Mouse (Mus musculus): ENCODE measurements around the gene Abcc3. TPM values are rescaled to one million over a fixed set of nuclear protein-coding genes. Genes with fewer than 3 reads are reported as not detected.

Gene Abcc3
- total RNA-seq (2021), result 1 to 10 TPM; 2.6 to 3.3 TPM
- long read RNA-seq, experiment 1, partial matches to known transcripts, result 0 of 1 reads
- long read RNA-seq, experiment 1, other reads (novel, unspliced or antisense), result 1 of 1 reads
- long read RNA-seq, experiment 2, full-length matches to known transcripts, result 1 of 2 reads
- long read RNA-seq, experiment 2, partial matches to known transcripts, result 1 of 2 reads
- long read RNA-seq, experiment 2, other reads (novel, unspliced or antisense), result 0 of 2 reads

DNA sequence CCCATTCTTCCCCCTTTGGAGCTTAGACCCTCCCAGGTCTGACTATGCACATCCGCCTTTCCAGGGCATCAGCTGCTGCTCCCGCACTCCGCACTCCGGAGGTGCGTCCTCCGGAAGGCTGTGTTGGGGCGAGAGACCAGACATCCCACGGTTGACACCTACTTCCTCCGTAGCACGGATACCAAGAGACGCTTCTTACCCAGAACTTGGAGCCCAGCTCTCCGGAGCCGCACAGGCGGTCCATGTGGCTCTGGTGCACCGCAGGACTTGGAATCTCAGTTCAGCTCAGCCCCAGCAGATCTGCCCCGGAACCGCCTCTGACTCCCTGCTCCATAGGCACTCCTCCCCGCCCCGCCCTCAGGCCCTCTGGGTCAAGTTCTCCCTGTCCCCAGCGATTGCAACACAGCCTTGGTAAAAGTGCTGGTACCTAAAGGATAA lies at the start of gene Abcc3:
Abcc3 (minus strand) TSS at position 326 of the 438 bp plus-strand sequence.
- intact Hi-C loops (cut with DNase I), result no loop called here
- peak; percentile 53 to 60 for DNase-seq

DNA sequence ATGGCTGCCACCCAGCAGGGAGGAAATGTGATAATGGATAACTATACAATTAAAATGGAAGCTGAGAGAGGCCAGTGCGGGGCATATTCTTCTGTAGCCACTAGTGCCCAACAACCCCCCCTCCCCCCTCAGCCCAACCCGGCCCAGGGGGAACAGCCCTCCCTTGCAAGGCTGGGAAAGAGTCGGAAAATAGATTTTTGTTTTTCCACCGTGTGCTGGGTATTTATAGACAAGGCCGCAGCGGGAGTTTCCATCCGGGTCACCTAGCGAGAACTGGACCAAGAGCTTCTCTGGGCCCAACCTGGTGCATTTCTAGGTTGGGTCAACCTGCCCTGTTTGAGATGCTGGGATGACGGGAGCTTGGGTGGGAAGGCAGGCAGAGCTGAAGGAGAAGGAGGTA lies 49.0 kb upstream of the Abcc3 start:
- no peak for DNase-seq
- intact Hi-C loops (cut with DNase I), result no loop called here

DNA sequence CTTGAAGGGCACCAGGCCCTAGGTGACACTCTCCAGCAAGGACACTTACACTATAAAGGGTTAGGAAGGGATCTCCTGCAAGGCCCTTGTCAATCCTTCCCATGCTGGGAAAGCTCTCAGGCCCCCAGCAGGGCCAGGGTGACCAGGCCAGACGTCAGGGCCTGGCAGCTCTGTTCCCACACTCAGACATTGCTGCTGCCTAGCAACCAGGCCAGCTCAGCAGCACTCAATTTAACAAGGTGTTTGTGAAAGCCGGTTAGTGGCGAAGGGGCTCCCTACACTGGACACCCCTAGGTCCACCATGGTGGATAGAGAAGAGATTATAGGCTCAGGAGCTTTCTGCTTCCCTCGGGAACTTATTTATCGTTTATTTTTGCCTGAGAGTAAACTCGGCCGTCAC lies 48.3 kb upstream of the Abcc3 start:
- no peak for DNase-seq
- intact Hi-C loops (cut with DNase I), result no loop called here

DNA sequence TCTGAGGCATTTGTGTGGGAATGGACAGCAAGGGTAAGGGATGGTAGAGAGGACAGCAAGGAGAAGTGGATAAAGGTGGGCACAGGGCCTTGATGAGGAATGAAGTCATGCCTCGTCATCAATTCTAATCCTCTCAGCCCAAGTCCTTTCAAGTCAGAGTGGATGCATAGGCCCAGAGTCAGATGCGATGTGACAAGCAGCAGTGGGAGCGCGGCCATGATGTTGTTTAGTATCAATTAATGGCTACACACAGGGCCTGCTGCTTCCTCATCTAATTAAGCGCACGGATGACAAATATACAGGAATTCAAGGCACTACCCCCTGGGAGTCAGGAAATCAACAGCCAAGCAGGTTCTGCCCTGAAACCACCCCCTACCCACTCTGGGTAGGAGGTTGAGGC lies 47.6 kb upstream of the Abcc3 start:
- intact Hi-C loops (cut with DNase I), result no loop called here
- no peak for DNase-seq

DNA sequence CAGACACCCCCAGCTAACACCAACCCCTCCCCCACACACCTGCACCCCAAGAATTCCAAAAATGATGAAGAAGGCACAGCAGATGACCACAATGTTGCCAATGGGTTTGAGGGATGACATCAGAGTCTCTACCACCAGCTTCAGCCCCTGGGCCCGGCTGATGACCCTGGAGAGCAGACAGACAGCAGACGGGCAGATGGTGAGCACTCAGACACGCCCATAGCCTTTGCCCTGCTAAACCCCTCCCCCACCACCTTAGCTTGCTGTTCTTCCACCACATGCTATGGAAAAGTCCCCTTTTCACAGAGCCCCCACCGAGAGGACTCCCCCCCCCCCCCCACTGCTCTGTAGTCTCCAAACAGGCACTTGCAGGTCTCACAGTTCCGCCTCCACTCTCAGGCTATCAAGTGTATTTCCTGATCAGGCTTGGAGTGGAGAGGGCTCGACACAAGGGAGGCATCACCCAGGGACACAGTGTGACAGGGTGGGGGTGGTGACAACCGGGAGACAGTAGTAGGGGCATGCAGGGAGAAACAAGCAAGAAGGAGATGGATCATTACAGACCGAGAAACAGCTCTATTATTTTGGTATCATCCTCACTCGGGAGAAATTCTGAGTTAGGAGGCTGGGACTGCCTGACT lies 36.3 kb upstream of the Abcc3 start:
- intact Hi-C loops (cut with DNase I), result no loop called here
- DNase-seq, result no peak

DNA sequence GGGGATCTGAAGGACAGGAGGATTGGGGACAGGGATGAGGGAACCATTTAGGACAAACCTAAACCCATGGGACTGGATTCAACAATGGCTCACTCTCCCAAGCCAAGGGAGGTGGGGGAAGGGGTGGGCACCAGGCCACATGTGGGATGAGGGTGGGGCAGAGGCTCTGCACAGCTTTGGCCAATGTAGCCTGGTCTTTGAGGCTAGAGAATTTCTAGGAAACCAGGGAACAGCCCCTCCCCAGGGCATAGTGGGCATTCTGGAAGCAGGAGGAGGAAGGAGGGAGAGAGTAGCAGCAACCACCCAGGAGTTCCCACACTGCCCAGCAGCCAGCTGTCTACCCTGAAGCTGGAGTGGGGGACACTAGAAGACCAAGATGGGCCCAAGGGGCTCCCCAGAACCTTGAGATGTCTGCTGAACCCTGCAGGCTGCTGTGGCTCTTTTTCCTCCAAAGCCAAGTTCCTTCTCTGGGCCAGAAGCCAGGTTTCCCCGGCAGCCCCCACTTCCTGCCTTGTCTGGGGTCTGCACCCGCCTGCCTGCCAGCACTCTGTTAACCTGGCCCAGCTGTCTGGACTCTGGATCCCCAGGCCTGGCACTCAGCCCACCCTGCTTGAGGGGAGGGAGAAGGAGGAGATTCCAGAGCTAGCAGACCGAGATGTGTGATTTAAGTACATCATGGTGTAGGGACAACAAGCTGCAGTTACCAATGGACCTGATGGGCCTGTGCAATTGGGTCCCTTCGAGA lies 35.5 kb upstream of the Abcc3 start:
- peak; percentile 81 to 90 for DNase-seq
- intact Hi-C loops (cut with DNase I), result no loop called here

GRCm38 (mm10) chr11:94425656-94426055 lies 32.9 kb upstream of the Abcc3 start:
- intact Hi-C loops (cut with DNase I), result no loop called here
- DNase-seq, result no peak

GRCm38 (mm10) chr11:94425215-94425614 lies 32.4 kb upstream of the Abcc3 start:
- DNase-seq, result no peak
- intact Hi-C loops (cut with DNase I), result no loop called here

DNA sequence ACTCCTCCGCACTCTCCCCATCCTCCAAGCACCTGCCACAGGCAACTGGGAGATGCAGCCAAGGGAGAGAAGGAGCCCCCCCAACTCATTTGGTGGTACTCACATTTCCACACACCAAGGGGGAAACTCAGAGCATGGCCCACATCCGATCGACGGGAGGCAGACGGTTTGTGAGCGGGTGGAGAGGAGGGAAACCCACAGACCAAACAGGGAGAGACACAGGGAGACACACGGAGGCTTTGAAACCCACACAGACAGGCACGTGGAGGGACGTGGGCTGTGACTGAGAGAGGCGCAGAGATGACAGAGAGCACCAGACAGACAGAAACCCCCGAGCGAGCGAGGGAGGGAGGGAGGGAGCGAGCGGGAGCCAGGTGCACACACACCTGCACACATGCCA lies 31.6 kb upstream of the Abcc3 start:
- no peak for DNase-seq
- intact Hi-C loops (cut with DNase I), result no loop called here

GRCm38 (mm10) chr11:94423855-94424254 lies 31.1 kb upstream of the Abcc3 start:
- intact Hi-C loops (cut with DNase I), result no loop called here
- DNase-seq, result no peak

GRCm38 (mm10) chr11:94420991-94421390 lies 28.2 kb upstream of the Abcc3 start:
- DNase-seq, result no peak
- intact Hi-C loops (cut with DNase I), result loop anchor here (1.0 kb wide), 1 partner anchor 65 kb away; the partner anchor contains the start of gene Spata20

DNA sequence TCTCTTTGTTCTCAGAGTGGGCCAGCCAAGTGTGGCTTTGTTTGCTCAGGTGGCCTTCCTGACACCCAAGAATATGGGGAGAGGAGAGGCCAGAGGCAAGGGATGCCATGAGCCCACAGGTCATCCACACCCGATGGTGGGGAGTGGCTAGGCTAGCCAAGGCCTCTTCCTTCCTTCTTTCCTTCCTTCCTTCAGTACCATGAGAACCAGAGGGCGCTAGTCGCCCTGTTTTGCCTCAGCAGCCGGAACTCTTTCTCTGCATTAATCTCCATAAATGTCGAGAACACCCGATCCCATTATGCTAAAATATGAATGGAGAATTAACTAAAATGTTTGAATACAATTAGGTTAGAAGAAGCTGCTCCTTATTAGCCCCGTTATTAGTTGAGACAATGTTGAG lies 27.5 kb upstream of the Abcc3 start:
- intact Hi-C loops (cut with DNase I), result loop anchor here (1.0 kb wide), 1 partner anchor 66 kb away; the partner anchor contains the start of gene Spata20
- peak; percentile 35 to 58 for DNase-seq

GRCm38 (mm10) chr11:94419004-94419727 lies 26.4 kb upstream of the Abcc3 start:
- no peak for DNase-seq
- intact Hi-C loops (cut with DNase I), result loop anchor here (5.0 kb wide), 1 partner anchor 123 kb away; no protein-coding TSS in a partner anchor

GRCm38 (mm10) chr11:94414042-94414441 lies 21.2 kb upstream of the Abcc3 start:
- intact Hi-C loops (cut with DNase I), result no loop called here
- DNase-seq, result no peak

DNA sequence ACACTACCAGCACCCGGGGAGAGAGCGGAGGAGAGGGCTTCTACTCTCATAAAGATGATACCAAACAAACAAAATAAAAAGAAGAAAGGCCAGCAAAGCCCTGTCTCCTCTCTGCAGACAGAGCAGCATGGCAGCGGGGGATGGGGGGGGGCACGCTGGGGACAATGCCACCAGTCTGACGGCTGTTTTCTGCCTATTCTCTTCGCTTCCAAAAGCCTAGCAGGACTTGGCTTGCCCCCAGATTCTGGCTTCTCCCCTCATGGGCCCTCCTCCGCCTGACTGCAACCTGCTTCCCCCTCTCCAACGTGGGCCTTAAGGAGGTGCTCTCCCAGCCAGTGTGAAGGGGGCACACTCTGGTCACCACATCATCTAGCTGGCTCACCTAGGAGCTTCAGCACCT lies 20.7 kb upstream of the Abcc3 start:
- DNase-seq, result no peak

GRCm38 (mm10) chr11:94412998-94413469 lies 20.2 kb upstream of the Abcc3 start:
- intact Hi-C loops (cut with DNase I), result no loop called here
- DNase-seq, result no peak

More for the DNA sequence above, 20.7 kb upstream of the Abcc3 start:
- intact Hi-C loops (cut with DNase I), result no loop called here

- no peak for DNase-seq
- intact Hi-C loops (cut with DNase I), result no loop called here
Measured at GRCm38 (mm10) chr11:94412562-94412961, 19.8 kb upstream of the Abcc3 start.

- intact Hi-C loops (cut with DNase I), result no loop called here
- peak in 1 of 2 experiments; percentile 21 for DNase-seq
Measured at GRCm38 (mm10) chr11:94407803-94408321, 15.1 kb upstream of the Abcc3 start.

DNA sequence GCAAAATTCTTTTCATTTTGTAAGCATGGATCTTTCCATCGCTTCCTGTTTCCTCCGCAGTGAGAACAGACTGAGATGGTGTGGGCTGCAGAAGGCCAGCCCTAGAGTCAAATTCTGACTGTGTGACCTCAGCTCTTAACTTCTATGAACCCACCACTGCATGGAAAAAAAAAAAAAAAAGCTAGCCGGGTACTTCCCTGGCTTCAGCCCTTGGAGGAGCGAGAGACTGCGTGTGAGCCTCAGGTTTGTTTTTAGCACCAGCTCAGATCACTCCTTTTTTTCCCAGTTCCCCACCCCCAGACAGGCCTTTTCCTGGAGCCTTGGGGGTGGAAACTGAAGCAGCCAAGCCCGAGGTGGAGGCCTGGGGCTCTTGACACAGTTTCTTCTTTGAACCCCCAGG lies 12.6 kb upstream of the Abcc3 start:
- DNase-seq, result no peak
- intact Hi-C loops (cut with DNase I), result loop anchor here (2.0 kb wide), 2 partner anchors 63 to 77 kb away; partner anchors contain the start of gene Ankrd40

- intact Hi-C loops (cut with DNase I), result loop anchor here (2.0 to 5.0 kb wide), 4 partner anchors 62 to 167 kb away; partner anchors contain the start of gene Ankrd40
- peak; percentile 83 to 91 for DNase-seq
Measured at GRCm38 (mm10) chr11:94404641-94405260, 12.0 kb upstream of the Abcc3 start.
